ENCODE assay signal across 8 mouse cellular contexts in genomic region chr11:17256813-17257365, GRCm38 (mm10). TPM values are rescaled to one million over a fixed set of nuclear protein-coding genes. Genes with fewer than 3 reads are reported as not detected.
A peak's percentile ranks its signal among the peaks of the same experiment; 100 is the strongest.
DNase-seq lines count a peak whose midpoint lies in the region; ATAC-seq and TF ChIP-seq lines count a peak whose summit lies in the region.

No protein-coding gene starts in this region.

- no peaks in the 10 kb centered on the region for H3K27me3 ChIP-seq in forebrain, embryonic 12.5 days
- no peaks in the 10 kb centered on the region for H3K27me3 ChIP-seq in kidney, embryonic 15.5 days
- no peaks in the 10 kb centered on the region for H3K27me3 ChIP-seq in midbrain, postnatal 0 days (ENCODE audit: insufficient read depth, low read length)

- peak overlapping the region; percentile 76 for H3K4me3 ChIP-seq in forebrain, embryonic 12.5 days (replicated peaks)
- H3K4me3 ChIP-seq in kidney, embryonic 15.5 days (replicated peaks) = peak overlapping the region; percentile 95
- peak overlapping the region; percentile 85 for H3K4me3 ChIP-seq in midbrain, postnatal 0 days (ENCODE audit: low read depth, low read length)

- DNase-seq in left cerebral cortex, postnatal 4 days = peak; percentile 36
- no peak for DNase-seq in left cerebral cortex, adult 11 months (ENCODE audit: low spot score)
- peak; percentile 41 for DNase-seq in brain, embryonic 14.5 days (ENCODE audit: low read depth)
- no peak for DNase-seq in midbrain, postnatal 0 days (ENCODE audit: low spot score)
- no peak for DNase-seq in gastrocnemius, postnatal 4 days (ENCODE audit: low spot score in 2 of 2)
- DNase-seq in gastrocnemius, postnatal 14 days = no peak

- H3K9ac ChIP-seq in forebrain, embryonic 12.5 days = peak overlapping the region; percentile 84; the same call in 1 of the 2 replicates
- peak overlapping the region; percentile 82; the same call in 1 of the 2 replicates for H3K9ac ChIP-seq in kidney, embryonic 15.5 days
- H3K9ac ChIP-seq in midbrain, postnatal 0 days (replicated peaks; ENCODE audit: low read length, poor library complexity, severe bottlenecking) = peak overlapping the region; percentile 84; the same call in 1 of the 2 replicates

- no peak overlapping the region; the same call in 1 of the 2 replicates for H3K27ac ChIP-seq in forebrain, embryonic 12.5 days
- H3K27ac ChIP-seq in kidney, embryonic 15.5 days = no peak overlapping the region
- H3K27ac ChIP-seq in midbrain, postnatal 0 days (ENCODE audit: low read depth, low read length) = peak overlapping the region; percentile 91; the same call in 1 of the 2 replicates

- WGBS in forebrain, embryonic 12.5 days = 59% methylated on average over 8 of the region's 8 CpGs
- whole genome bisulfite sequencing in kidney, embryonic 15.5 days = 52% methylated on average over 8 of the region's 8 CpGs
- 61% methylated on average over 8 of the region's 8 CpGs for WGBS in midbrain, postnatal 0 days

- peak; percentile 69 for ATAC-seq in forebrain, embryonic 12.5 days (ENCODE audit: low FRiP score)
- ATAC-seq in kidney, embryonic 15.5 days (replicated peaks; ENCODE audit: low FRiP score) = peak; percentile 78
- peak; percentile 66 for ATAC-seq in midbrain, postnatal 0 days (ENCODE audit: low FRiP score)

- no peak for TF ChIP-seq POLR2A in brain, embryonic 14.5 days (IDR thresholded peaks at IDR 0.05; ENCODE audit: borderline replicate concordance, extremely low read depth, insufficient read depth, insufficient read length, poor library complexity, severe bottlenecking)

- H3K36me3 ChIP-seq in forebrain, embryonic 12.5 days (replicated peaks) = no peaks in the 10 kb centered on the region
- H3K36me3 ChIP-seq in kidney, embryonic 15.5 days = no peaks in the 10 kb centered on the region
- no peaks in the 10 kb centered on the region for H3K36me3 ChIP-seq in midbrain, postnatal 0 days (ENCODE audit: insufficient read depth, low read length)

- intact Hi-C loops in left cerebral cortex, postnatal 4 days (cut with DNase I) = no loop called here
- intact Hi-C loops in gastrocnemius, postnatal 14 days (cut with DNase I; ENCODE audit: low total_unique reads) = no loop called here

- no peaks in the 10 kb centered on the region for H3K9me3 ChIP-seq in forebrain, embryonic 12.5 days
- no peaks in the 10 kb centered on the region for H3K9me3 ChIP-seq in kidney, embryonic 15.5 days (replicated peaks)
- H3K9me3 ChIP-seq in midbrain, postnatal 0 days (ENCODE audit: low read length) = no peaks in the 10 kb centered on the region

- TF ChIP-seq CTCF in brain, embryonic 14.5 days (IDR thresholded peaks at IDR 0.05; ENCODE audit: borderline replicate concordance, extremely low read depth, insufficient read depth, insufficient read length) = no peak
- no peak for TF ChIP-seq CTCF in midbrain, postnatal 0 days (IDR thresholded peaks at IDR 0.05)

- peaks cover 9% of the 10 kb centered on the region for H3K4me1 ChIP-seq in forebrain, embryonic 12.5 days
- H3K4me1 ChIP-seq in kidney, embryonic 15.5 days = peaks cover 8% of the 10 kb centered on the region
- peaks cover 6% of the 10 kb centered on the region; the same call in 1 of the 2 replicates for H3K4me1 ChIP-seq in midbrain, postnatal 0 days (ENCODE audit: insufficient read depth, low read length)

- peak overlapping the region; percentile 56 for H3K4me2 ChIP-seq in forebrain, embryonic 12.5 days
- H3K4me2 ChIP-seq in kidney, embryonic 15.5 days = peak overlapping the region; percentile 69
- peak overlapping the region; percentile 58 for H3K4me2 ChIP-seq in midbrain, postnatal 0 days (ENCODE audit: low read depth, low read length, poor library complexity, severe bottlenecking)

RNA-seq across cellular contexts. Expression of gene C1d, which starts 0.5 kb away (rescaled TPM):
- total RNA-seq in left cerebral cortex, postnatal 4 days (2021) = 10 to 100 TPM; 76.2 to 77.6 TPM
- 51.7 and 57.8 TPM in 2 replicates for polyA plus RNA-seq in brain, embryonic 14.5 days (2012; rRNA removed)
- polyA plus RNA-seq in forebrain, embryonic 12.5 days (2016; fragmentation: Nextera tagmentation; extraction: Ambion mirVana) = 99.0 and 99.7 TPM in 2 replicates
- polyA plus RNA-seq in kidney, embryonic 15.5 days (2015; fragmentation: Nextera tagmentation; extraction: Ambion mirVana) = 95.0 and 102 TPM in 2 replicates
- 59.0 and 63.8 TPM in 2 replicates for total RNA-seq in midbrain, postnatal 0 days (2014; rRNA removed)
- 188 and 207 TPM in 2 replicates for polyA plus RNA-seq in midbrain, postnatal 0 days (2015; fragmentation: Nextera tagmentation; extraction: Ambion mirVana)
- total RNA-seq in gastrocnemius, postnatal 4 days (2021) = 10 to 100 TPM; 45.5 to 54.3 TPM
- total RNA-seq in gastrocnemius, postnatal 14 days (2021) = 10 to 100 TPM; 31.9 to 39.3 TPM

RNA-seq across cellular contexts. Expression of gene Pno1, which starts 45.5 kb away (rescaled TPM):
- 10 to 100 TPM; 34.5 to 34.6 TPM for total RNA-seq in left cerebral cortex, postnatal 4 days (2021)
- 10.8 and 13.9 TPM in 2 replicates for polyA plus RNA-seq in brain, embryonic 14.5 days (2012; rRNA removed)
- polyA plus RNA-seq in forebrain, embryonic 12.5 days (2016; fragmentation: Nextera tagmentation; extraction: Ambion mirVana) = 68.3 and 73.2 TPM in 2 replicates
- 74.7 and 82.4 TPM in 2 replicates for polyA plus RNA-seq in kidney, embryonic 15.5 days (2015; fragmentation: Nextera tagmentation; extraction: Ambion mirVana)
- total RNA-seq in midbrain, postnatal 0 days (2014; rRNA removed) = 29.0 and 30.2 TPM in 2 replicates
- 51.5 and 53.5 TPM in 2 replicates for polyA plus RNA-seq in midbrain, postnatal 0 days (2015; fragmentation: Nextera tagmentation; extraction: Ambion mirVana)
- 10 to 100 TPM; 36.4 to 38.2 TPM for total RNA-seq in gastrocnemius, postnatal 4 days (2021)
- total RNA-seq in gastrocnemius, postnatal 14 days (2021) = 10 to 100 TPM; 43.3 to 45.4 TPM

Comparison
In these comparisons a context has a peak if more than half of its experiments do, and no peak if none do; other contexts are left out.
1. DNase-seq: peak in left cerebral cortex, postnatal 4 days (single experiment) and brain, embryonic 14.5 days (single experiment); none in left cerebral cortex, adult 11 months (single experiment), midbrain, postnatal 0 days (single experiment), gastrocnemius, postnatal 4 days (0 of 2) and gastrocnemius, postnatal 14 days (single experiment).
2. Peak in every context shown above with its lines, with median percentiles within 50 percentile points of each other: ATAC-seq, H3K4me2 ChIP-seq, H3K4me3 ChIP-seq and H3K9ac ChIP-seq.